Mouse (Mus musculus): ENCODE data around the gene Gm8206.
"Not testable (repeated sequence)": the region's sequence is repeated elsewhere in the genome, so short reads cannot be mapped to it uniquely, and the experiment has no call there.

Gm8206 gene

GRCm38 (mm10) chr14:6093842-6094241 lies at the start of gene Gm8206:
Gm8206 (minus strand) TSS chr14:6093942.
- not testable (repeated sequence) for DNase-seq (ENCODE audit: extremely low read depth, low read depth, low spot score)

GRCm38 (mm10) chr14:6125707-6126106 lies 32.0 kb upstream of the Gm8206 start, which contains the start of gene Gm3476:
Gm3476 (minus strand) TSS chr14:6125807.
- DNase-seq (ENCODE audit: extremely low read depth, low read depth, low spot score) = not testable (repeated sequence)

- DNase-seq (ENCODE audit: extremely low read depth, low read depth, low spot score) = not testable (repeated sequence)
Observed at GRCm38 (mm10) chr14:6108272-6108925, 14.7 kb upstream of the Gm8206 start, which contains the start of gene Gm3468. Gm3468 (minus strand) TSS chr14:6108665.

- DNase-seq (ENCODE audit: extremely low read depth, low read depth, low spot score) = not testable (repeated sequence)
Observed at GRCm38 (mm10) chr14:6107500-6107899, 13.8 kb upstream of the Gm8206 start.

DNA sequence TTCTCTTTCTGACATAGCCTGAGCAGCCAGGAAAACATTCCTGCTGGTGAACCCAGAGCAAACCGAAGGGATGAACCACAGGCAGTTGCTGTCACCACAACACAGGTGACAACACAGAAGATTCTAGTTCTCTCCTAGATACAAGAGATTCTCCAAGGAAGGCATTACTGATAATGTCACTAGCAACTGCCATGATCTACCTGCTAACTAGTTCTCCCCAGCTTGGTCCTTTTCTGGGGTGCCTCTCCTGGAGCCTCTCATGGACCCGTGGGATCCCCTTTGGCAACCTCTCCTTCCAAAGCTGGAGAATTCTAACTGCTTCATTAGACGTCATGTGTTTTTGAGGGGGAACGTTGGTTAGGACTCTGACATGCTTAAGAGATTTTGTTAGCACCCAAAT lies 35.6 kb downstream of the Gm8206 start, which contains the start of gene Gm6337:
Gm6337 (minus strand) TSS at position 101 of the 400 bp plus-strand sequence.
- not testable (repeated sequence) for DNase-seq (ENCODE audit: extremely low read depth, low read depth, low spot score)

- not testable (repeated sequence) for DNase-seq (ENCODE audit: extremely low read depth, low read depth, low spot score)
Observed at GRCm38 (mm10) chr14:5987136-5987535, 106.6 kb downstream of the Gm8206 start.

- not testable (repeated sequence) for DNase-seq (ENCODE audit: extremely low read depth, low read depth, low spot score)
Observed at GRCm38 (mm10) chr14:5979037-5979436, 114.7 kb downstream of the Gm8206 start, which contains the start of gene Gm3453. Gm3453 (minus strand) TSS chr14:5979137.

Data from fat pad, adult 2 months (tissue).